Mouse (Mus musculus): ENCODE results near the gene Itgal.
"Not testable (repeated sequence)": the region's sequence is repeated elsewhere in the genome, so short reads cannot be mapped to it uniquely, and the experiment has no call there.

Itgal gene

GRCm38 (mm10) chr7:127341861-127342260, 45.8 kb downstream of the Itgal start:
- not testable (repeated sequence) for DNase-seq (ENCODE audit: low spot score in 2 of 2)

- no peak for DNase-seq (ENCODE audit: low spot score in 2 of 2)
Observed at GRCm38 (mm10) chr7:127342332-127342731, 46.3 kb downstream of the Itgal start.

DNA sequence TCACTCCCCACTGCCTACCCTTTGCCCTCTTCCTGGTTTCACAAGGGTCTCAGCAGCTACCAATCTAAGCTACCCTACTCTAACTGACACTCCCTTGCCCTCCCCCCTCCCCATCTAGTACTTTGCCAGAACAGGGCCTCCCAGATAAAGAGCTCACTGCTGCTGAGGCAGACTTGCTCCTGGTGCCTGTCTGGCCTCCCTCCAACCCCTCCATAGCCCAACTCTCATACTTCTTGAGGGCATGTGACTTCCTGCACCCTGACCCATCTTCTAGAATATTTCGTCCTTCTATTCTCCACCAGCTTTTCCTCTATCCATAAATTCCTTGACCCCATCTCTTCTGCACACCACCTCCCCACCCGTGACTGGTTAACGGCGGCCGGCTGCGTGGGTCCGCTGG, 46.8 kb downstream of the Itgal start:
- no peak for DNase-seq (ENCODE audit: low spot score in 2 of 2)

DNA sequence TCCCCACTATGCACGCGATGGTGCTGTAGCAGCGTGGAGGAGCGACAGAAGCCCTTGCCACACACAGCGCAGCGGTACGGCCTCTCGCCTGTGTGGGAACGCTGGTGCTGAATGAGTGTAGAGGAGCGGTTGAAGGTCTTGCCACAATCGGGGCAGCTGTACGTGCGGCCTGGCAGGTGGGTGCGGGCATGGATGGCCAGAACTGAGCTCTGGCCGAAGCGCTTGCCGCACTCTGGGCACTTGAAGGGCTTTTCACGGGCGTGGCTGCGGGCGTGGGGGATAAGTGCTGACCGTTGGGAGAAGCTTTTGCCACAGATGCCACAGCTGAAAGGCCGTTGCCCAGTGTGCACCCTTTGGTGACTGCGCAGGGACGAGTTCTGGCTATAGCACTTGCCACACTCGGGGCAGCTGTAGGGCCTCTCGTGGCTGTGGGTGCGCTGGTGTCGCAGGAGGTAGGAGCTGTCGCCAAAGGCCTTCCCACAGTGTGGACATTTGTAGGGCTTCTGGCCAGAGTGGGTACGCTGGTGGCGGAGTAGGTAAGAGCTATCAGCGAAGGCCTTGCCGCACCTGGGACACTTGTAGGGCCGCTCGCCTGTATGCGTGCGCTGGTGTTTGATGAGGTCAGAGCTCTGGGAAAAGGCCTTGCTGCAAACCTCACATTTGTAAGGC, 47.4 kb downstream of the Itgal start:
- no peak for DNase-seq (ENCODE audit: low spot score in 2 of 2)

DNA sequence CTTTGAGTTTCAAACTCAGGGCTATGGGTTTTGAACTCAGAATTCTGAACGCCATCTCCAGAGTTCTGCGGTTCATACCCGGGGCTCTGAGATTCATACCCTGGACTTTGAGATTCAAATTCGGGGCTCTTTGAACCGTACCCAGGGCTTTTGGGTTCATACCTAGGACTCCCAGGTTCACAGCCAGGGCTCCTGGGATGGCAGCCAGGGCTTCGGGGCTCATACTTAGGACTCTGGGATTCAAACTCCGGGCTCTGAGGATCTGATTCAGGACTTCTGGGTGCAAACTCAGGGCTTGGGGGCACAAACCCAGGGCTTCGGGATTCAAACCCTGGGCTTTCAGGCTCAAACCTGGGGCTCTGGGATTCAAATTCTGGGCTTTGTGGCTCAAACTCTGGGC, 48.3 kb downstream of the Itgal start:
- no peak for DNase-seq (ENCODE audit: low spot score in 2 of 2)

DNA sequence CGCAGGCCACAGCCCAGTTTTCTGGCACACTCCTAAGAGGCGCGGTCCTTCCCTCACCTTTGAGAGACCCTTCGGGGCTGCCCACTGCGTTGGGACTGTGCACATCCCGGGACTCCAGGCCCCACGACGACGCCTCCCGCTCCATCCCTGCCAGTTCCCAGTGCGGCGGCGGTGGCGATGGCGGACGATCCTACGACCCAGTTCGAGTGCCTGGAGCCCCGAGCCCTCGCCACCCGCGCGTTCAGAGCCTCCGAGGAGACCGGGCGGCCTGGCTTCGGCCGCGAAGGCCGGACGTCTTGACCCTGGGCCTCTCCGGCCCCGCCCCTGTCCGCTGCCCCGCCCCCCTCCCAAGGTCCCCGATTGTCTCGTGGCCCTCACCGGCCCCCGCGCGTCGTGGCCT, 49.0 kb downstream of the Itgal start:
- no peak for DNase-seq (ENCODE audit: low spot score in 2 of 2)

GRCm38 (mm10) chr7:127345512-127346325, 49.7 kb downstream of the Itgal start, which contains the start of gene Zfp768:
Zfp768 (minus strand) TSS chr7:127345589.
- DNase-seq (ENCODE audit: low spot score in 2 of 2): peak; percentile 92 to 97

DNA sequence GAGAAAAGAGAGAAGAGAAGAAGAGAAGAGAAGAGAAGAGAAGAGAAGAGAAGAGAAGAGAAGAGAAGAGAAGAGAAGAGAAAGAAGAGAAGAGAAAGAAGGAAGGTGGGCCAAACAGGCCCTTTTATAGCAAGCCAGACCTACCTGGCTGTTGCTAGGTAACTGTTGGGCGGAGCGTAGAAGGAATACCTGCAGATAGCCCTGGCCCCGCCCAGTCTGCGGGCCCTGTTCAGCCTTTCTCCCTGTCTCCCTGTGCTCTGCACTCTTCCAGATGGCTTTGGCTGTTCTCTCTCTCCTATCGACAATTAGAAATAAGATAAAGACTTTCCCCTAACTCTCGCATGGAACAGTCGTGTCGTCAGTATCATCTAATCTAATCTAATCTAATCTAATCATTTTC, 50.6 kb downstream of the Itgal start:
- DNase-seq (ENCODE audit: low spot score in 2 of 2): no peak

GRCm38 (mm10) chr7:127351230-127352004, 55.4 kb downstream of the Itgal start:
- no peak for DNase-seq (ENCODE audit: low spot score in 2 of 2)

GRCm38 (mm10) chr7:127355796-127356195, 59.7 kb downstream of the Itgal start:
- no peak for DNase-seq (ENCODE audit: low spot score in 2 of 2)

- no peak for DNase-seq (ENCODE audit: low spot score in 2 of 2)
Observed at GRCm38 (mm10) chr7:127357871-127358270, 61.8 kb downstream of the Itgal start.

GRCm38 (mm10) chr7:127358472-127358871, 62.4 kb downstream of the Itgal start:
- DNase-seq (ENCODE audit: low spot score in 2 of 2): no peak

- no peak for DNase-seq (ENCODE audit: low spot score in 2 of 2)
Observed at GRCm38 (mm10) chr7:127360265-127360664, 64.2 kb downstream of the Itgal start.

- DNase-seq (ENCODE audit: low spot score in 2 of 2): peak in 1 of 2 experiments; percentile 5
Observed at GRCm38 (mm10) chr7:127361449-127361848, 65.4 kb downstream of the Itgal start.

DNA sequence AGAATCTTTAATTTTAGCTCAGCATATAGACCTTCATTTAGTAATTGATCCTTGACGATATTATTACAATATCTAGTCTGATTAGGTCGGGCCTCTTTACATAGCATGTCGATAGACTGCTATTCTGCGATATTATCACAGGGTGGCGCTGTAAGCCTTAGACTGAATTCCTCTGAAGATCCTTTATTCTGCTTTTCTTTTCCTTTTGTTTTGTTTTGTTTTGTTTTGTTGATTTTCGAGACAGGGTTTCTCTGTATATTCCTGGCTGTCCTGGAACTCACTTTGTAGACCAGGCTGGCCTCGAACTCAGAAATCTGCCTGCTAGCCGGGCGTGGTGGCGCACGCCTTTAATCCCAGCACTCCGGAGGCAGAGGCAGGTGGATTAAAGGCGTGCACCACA, 66.4 kb downstream of the Itgal start:
- peak in 1 of 2 experiments; percentile 12 for DNase-seq (ENCODE audit: low spot score in 2 of 2)

GRCm38 (mm10) chr7:127363475-127363921, 67.4 kb downstream of the Itgal start:
- DNase-seq (ENCODE audit: low spot score in 2 of 2): peak in 1 of 2 experiments; percentile 24

DNA sequence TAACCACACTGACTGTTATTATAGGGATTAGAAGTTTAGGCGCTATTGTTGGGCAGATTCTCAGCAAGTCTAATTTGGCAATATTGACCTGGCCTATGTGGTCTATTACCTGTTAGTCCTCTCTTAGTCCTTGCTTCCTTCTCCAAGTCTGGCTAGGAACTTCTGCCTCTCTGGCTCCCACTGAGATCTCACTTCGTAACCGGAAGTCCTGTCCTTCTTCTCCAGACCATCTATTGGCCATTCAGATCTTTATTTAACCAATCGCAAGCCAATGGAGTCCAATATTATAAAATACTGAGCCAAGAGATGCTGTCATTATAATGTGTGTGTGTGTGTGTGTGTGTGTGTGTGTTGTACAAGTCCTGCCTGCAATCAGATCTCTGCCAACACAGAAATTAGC, 68.1 kb downstream of the Itgal start:
- no peak for DNase-seq (ENCODE audit: low spot score in 2 of 2)

DNA sequence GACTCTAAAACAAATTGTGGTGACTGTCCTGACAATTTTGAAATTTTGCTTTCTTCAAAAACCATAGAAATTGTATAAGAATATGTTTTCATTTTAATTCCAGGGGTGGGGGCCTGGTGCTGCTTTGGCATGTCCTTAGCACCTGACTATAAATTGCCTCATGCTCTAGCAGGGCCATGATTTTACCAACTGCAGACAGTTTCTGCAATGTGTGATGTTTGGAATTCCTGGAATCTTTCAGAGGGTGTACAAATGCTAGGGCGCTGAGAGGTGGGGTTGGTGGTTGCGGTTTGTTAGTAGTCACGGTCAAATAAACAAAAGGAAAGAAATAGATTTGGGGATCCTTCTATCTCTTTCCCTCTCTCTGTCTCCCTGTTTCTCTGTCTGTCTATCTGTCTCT, 70.2 kb downstream of the Itgal start:
- no peak for DNase-seq (ENCODE audit: low spot score in 2 of 2)

DNA sequence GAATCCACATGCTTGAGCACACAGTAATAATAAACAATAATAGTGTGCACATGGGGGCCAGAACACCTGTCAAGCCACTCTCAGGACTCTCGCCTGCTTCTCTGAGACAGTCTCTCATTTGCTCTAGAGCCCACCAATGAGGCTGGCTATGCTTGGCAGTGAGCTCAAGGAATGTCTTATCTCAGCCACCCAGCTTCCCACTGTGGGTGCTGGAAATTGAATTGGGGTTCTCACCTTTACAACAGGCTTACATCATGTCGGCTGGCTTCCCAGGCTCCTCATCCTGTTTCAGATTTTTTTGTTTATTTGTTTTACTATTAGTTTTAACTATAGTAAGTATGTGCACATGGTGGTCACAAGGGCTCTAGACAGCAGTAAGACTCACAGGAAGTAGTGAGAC, 75.2 kb downstream of the Itgal start:
- DNase-seq (ENCODE audit: low spot score in 2 of 2): no peak

DNA sequence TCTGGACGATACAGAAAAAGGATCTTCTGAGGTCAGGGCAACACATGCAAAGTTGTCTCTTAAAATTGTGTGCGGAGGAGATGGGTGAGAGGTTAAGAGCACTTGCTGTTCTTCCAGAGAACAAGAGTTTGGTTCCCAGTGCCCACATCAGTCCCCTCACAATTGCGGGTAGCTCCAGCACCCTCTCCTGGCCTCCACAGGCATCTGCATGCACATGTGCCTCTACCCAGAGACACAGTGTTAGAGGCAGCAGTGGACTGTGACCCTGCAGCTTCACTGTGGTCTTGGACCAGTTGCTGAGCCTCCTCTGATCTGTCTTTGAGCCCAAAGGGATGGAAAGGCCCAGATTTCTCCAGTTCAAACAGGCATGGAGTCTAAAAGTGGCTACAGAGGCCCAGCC, 75.8 kb downstream of the Itgal start:
- DNase-seq (ENCODE audit: low spot score in 2 of 2): not testable (repeated sequence)

GRCm38 (mm10) chr7:127375271-127376245, 79.5 kb downstream of the Itgal start, which contains the start of gene Zfp747:
Zfp747 (minus strand) TSS chr7:127376050.
- peak; percentile 70 to 86 for DNase-seq (ENCODE audit: low spot score in 2 of 2)
